Mouse (Mus musculus) left cerebral cortex, adult 18-20 months (tissue): ENCODE measurements around the gene Isca2. TPM values are rescaled to one million over a fixed set of nuclear protein-coding genes. Genes with fewer than 3 reads are reported as not detected.

Source experiments
- DNase-seq, 2 experiments: peaks; one replicate each; pipeline ENCODE4 v3.0.0; 2021 to 2022; ENCODE audit warnings: low spot score in 2 of 2, mixed read lengths in 1 of 2
- total RNA-seq, 2 experiments: library from RNA; stranded (reverse); gene quantifications; 2 replicates each; pipeline ENCODE4 v1.2.3; 2021

Gene Isca2
- total RNA-seq, 2 experiments from 2014 or later, result 56.3 to 60.2 TPM

DNA sequence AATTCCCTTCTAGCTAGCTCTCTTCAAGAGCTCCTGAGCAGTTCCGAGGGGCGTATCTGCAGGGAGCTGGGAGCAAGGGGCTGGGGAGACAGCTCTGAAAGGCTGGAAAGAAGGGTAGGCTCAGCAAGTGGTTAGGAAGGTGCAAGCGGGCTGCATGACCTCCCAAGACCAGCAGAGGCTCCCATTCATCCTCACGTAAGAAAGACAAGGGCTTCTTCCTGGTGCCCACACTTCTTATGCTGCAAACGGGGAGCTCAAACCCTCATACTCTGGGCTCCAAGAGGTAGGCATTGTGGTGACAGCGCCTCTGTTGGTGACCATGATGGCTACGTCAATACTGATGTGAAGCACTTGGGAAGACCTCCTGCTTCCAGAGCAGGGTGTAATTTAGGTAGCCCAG lies 40.7 kb downstream of the Isca2 start:
- no peak for DNase-seq

DNA sequence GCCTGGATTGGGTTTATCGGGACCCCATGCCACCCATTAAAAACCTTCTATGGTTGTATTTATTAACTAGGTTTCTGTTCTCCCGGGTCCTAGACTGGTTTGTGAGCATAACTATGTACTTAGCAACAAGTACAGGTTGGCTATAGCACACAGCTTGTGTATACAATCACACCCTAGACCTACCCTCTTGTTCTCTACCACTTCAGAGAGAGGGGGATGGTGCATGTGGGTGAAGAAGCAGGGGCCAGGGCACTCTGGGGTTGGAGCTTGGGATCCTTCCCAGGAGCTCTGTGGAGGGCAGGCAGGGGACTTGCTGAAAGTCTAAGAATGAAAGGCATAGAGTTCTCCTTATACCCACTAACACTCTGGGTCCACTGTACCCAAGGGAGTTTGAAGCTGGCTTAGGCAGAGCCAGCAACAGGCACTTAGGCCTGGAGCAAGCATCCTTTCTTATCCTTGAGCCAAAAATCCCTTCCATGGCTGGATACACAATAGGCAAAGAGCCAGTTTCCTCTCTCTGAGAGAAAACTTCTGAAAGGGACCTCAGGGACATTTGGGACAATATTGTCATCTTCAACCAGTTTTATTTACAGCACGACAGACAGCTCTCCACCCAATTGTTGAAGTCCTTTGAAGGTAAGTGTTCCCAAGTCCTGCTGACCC lies 41.7 kb downstream of the Isca2 start:
- DNase-seq, result no peak

DNA sequence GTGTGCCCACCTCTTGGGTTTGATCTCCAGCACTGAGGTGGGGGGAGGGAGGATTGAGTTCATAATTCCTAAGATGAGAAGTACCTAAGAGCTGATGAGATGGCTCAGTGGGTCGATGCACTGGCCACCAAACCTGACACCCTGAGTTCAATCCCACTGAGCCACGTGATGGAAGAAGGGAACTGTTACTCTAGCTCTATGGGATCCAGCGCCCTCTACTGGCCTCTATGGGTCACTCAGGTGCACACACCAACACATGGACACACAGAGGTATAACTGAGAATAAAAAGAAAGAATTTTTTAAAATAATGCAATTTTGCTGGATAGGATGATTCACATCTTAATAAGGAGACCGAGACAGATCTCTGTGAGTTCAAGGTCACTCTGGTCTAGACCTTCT lies 45.4 kb downstream of the Isca2 start:
- no peak for DNase-seq

DNA sequence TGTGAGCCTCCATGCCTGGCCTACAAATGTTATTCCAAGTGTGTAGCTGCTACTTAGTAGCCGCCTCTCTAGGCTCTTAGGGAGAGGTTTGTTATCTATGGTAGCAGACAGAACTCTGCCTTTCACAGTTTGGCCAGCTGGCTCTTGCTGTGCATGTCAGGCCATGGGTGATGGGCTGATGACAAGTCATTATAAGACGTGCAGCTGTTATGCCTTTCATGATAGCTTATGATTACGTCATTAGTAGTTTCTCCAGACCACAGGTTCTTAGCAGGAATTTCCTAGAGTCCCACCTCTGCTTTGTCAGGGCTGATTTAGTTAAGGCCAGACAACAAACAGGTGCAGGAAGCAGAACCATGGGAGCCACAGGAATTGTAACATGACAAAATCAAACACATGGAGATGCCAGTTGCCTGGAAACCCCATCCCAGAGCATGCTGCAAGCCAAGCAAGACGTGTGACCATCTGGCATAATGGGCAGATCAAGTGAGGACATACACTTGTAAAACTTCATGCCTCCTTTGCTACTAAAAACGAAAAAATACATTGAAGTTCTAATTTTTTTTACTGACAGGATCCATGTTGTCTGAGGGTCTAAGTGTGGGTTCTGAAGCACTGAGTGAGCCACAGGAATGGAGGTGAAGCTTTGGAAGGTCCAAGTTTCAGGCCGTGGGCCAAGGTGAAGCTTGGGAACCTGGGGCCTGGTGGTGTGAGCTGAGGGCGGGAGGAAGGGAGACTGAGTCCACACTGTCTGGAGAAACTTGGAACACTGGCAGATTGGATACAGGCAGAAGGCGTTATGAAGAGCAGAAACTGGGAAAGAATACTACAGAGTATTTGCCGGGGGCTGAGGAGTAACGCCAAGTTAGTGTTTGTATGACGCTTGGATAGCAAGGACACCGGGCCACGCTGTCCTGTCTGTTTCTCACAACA lies 46.5 kb downstream of the Isca2 start:
- peak in 1 of 2 experiments; percentile 16 for DNase-seq

DNA sequence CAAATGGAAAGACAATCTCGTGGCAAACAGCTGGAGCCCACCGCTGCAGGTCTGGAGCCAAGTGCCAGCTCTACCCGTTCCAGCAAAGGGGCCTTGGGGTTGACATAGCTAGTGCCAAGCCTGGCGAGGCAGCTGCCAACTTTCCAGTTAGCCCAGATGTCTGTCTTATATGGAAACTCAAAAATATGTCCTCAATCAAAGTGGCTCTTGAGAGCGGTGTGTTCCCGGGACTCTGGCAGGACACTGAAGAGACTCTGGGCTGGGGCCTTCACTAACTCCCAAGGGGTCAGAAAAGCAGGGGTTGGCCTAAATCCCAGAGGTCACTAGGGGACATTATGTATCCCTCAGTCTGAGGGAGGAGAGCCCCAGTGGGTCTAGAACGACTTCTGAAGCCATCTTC lies 50.5 kb downstream of the Isca2 start:
- no peak for DNase-seq

DNA sequence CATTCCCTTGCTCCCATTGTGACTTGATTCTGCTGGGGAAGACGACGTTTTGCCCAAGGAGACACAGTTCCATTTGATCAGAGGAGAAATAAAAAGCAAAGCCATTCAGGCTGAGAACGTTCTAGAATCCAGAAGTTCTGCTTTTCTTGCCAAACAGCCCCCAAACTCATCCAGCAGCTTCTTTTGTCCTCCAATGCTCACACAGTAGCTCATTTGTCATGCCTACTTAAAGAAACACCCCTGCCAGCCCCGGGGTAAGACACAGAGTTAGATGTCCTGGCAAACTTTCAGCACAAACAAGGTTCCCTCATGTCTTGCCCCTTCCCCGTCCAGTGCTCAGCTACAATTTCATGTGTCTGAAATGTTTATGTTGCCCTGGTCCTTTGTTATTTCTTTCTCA lies 51.2 kb downstream of the Isca2 start:
- no peak for DNase-seq

Other genes starting within 250 kb of the Isca2 start
- gene Vsx2, start 203.5 kb upstream of the Isca2 start, total RNA-seq, result under 1 TPM; 0.26 to 0.35 TPM
- gene Abcd4, start 155.8 kb upstream of the Isca2 start, total RNA-seq, result 10 to 100 TPM in 1 of 2 experiments, 1 to 10 TPM in 1; 7.9 to 10.2 TPM
- gene Vrtn, start 132.2 kb upstream of the Isca2 start, total RNA-seq, result not detected
- gene Syndig1l, start 74.4 kb upstream of the Isca2 start, total RNA-seq, result 10 to 100 TPM; 19.8 to 39.2 TPM
- gene Npc2, start 99 bp upstream of the Isca2 start, total RNA-seq, result 10 to 100 TPM; 28.1 to 29.6 TPM
- under 1 TPM; 0.28 to 0.42 TPM for gene Ltbp2, start 103.3 kb downstream of the Isca2 start, total RNA-seq
- gene Fcf1, start 197.6 kb downstream of the Isca2 start, total RNA-seq, result 10 to 100 TPM; 31.1 to 35.7 TPM
- gene Arel1, start 197.6 kb downstream of the Isca2 start, total RNA-seq, result 10 to 100 TPM; 98.2 to 98.8 TPM
- gene Ylpm1, start 223.1 kb downstream of the Isca2 start, total RNA-seq, result 100 to 1,000 TPM; 111 to 112 TPM